Mouse (Mus musculus): ENCODE measurements at regions not wholly inside any gene's neighbourhood (a gene's known extent, or its start where the extent isn't known, plus 50 kb on each side); places are given as distances from the start of the nearest gene placed in this dataset.

- Histone ChIP-seq H3K4me1 (ENCODE audit: control insufficient read depth, insufficient read depth, low read length) (no peaks in the 10 kb centered on the region), H3K27ac (ENCODE audit: insufficient read depth, low read length) (no peak overlapping the region), H3K4me3 (ENCODE audit: insufficient read depth, low read length) (no peak overlapping the region)
- TF ChIP-seq POLR2A (IDR thresholded peaks at IDR 0.05; ENCODE audit: low read depth, low read length): no peak
- no peak for TF ChIP-seq CTCF (IDR thresholded peaks at IDR 0.05; ENCODE audit: borderline replicate concordance, insufficient read depth, low read length)
Observed at GRCm38 (mm10) chr6:112091125-112091763, 182.3 kb upstream of the Lmcd1 start.

- TF ChIP-seq CTCF (IDR thresholded peaks at IDR 0.05; ENCODE audit: borderline replicate concordance, insufficient read depth, low read length): no peak
- no peak for TF ChIP-seq POLR2A (IDR thresholded peaks at IDR 0.05; ENCODE audit: low read depth, low read length)
- Histone ChIP-seq H3K4me3 (ENCODE audit: insufficient read depth, low read length) (no peak overlapping the region), H3K27ac (ENCODE audit: insufficient read depth, low read length) (no peak overlapping the region), H3K4me1 (ENCODE audit: control insufficient read depth, insufficient read depth, low read length) (no peaks in the 10 kb centered on the region)
Observed at GRCm38 (mm10) chr6:112093300-112093699, 180.3 kb upstream of the Lmcd1 start.

DNA sequence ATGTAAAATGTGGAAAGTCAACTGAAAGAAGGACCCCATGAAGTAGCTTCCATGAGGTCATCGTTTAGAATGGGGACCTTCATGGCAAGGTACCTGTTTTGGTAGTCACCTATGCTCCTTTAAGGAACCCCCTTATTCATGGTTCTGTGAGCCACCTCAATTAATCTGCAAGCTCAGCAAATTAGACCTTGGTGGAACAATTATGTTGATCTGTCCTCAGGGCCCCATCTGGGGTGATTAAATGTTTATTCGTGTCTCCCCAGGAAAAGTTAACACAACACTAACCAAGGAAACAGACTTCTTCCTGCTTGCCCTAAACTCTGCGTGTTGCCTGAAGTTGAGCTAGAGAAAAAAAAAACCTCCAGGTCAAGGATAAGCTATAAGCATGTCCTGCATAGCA is 175.9 kb upstream of the Lmcd1 start:
- TF ChIP-seq POLR2A (IDR thresholded peaks at IDR 0.05; ENCODE audit: low read depth, low read length) (no peak), CTCF (IDR thresholded peaks at IDR 0.05; ENCODE audit: borderline replicate concordance, insufficient read depth, low read length) (no peak)
- H3K4me1 ChIP-seq (ENCODE audit: control insufficient read depth, insufficient read depth, low read length): no peaks in the 10 kb centered on the region
- no peak overlapping the region for H3K4me3 ChIP-seq (ENCODE audit: insufficient read depth, low read length)
- no peak overlapping the region for H3K27ac ChIP-seq (ENCODE audit: insufficient read depth, low read length)

DNA sequence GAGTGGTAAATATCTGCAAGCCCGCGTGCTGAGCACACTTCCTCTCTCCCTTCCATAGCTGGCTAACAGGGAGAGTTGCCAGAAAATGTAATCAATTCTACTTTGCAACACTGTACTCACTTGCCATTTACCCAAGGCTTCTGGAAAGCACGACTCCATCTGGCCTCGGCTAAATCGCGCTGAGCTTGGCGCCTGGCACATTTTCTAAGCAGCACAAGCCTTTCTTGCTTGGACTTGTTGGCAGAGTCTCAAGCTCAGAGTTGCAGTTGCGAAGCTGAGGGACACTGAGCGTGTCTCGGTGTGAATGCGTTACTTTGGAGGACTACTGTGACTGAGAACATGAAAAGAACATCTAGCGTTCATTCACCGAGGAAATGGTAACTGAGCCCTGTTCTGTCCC is 164.9 kb upstream of the Lmcd1 start:
- H3K4me1 ChIP-seq (ENCODE audit: control insufficient read depth, insufficient read depth, low read length): no peaks in the 10 kb centered on the region
- no peak overlapping the region for H3K4me3 ChIP-seq (ENCODE audit: insufficient read depth, low read length)
- H3K27ac ChIP-seq (ENCODE audit: insufficient read depth, low read length): no peak overlapping the region
- TF ChIP-seq CTCF (IDR thresholded peaks at IDR 0.05; ENCODE audit: borderline replicate concordance, insufficient read depth, low read length) (no peak), POLR2A (IDR thresholded peaks at IDR 0.05; ENCODE audit: low read depth, low read length) (no peak)

- H3K4me3 ChIP-seq (ENCODE audit: insufficient read depth, low read length): no peak overlapping the region
- no peaks in the 10 kb centered on the region for H3K4me1 ChIP-seq (ENCODE audit: control insufficient read depth, insufficient read depth, low read length)
- TF ChIP-seq POLR2A (IDR thresholded peaks at IDR 0.05; ENCODE audit: low read depth, low read length): no peak
- TF ChIP-seq CTCF (IDR thresholded peaks at IDR 0.05; ENCODE audit: borderline replicate concordance, insufficient read depth, low read length): no peak
- no peak overlapping the region for H3K27ac ChIP-seq (ENCODE audit: insufficient read depth, low read length)
Observed at GRCm38 (mm10) chr6:112119180-112119579, 154.4 kb upstream of the Lmcd1 start.

GRCm38 (mm10) chr6:112133522-112133921 is 140.0 kb upstream of the Lmcd1 start:
- TF ChIP-seq POLR2A (IDR thresholded peaks at IDR 0.05; ENCODE audit: low read depth, low read length) (no peak), CTCF (IDR thresholded peaks at IDR 0.05; ENCODE audit: borderline replicate concordance, insufficient read depth, low read length) (no peak)
- Histone ChIP-seq H3K4me1 (ENCODE audit: control insufficient read depth, insufficient read depth, low read length) (no peaks in the 10 kb centered on the region), H3K27ac (ENCODE audit: insufficient read depth, low read length) (no peak overlapping the region), H3K4me3 (ENCODE audit: insufficient read depth, low read length) (no peak overlapping the region)

DNA sequence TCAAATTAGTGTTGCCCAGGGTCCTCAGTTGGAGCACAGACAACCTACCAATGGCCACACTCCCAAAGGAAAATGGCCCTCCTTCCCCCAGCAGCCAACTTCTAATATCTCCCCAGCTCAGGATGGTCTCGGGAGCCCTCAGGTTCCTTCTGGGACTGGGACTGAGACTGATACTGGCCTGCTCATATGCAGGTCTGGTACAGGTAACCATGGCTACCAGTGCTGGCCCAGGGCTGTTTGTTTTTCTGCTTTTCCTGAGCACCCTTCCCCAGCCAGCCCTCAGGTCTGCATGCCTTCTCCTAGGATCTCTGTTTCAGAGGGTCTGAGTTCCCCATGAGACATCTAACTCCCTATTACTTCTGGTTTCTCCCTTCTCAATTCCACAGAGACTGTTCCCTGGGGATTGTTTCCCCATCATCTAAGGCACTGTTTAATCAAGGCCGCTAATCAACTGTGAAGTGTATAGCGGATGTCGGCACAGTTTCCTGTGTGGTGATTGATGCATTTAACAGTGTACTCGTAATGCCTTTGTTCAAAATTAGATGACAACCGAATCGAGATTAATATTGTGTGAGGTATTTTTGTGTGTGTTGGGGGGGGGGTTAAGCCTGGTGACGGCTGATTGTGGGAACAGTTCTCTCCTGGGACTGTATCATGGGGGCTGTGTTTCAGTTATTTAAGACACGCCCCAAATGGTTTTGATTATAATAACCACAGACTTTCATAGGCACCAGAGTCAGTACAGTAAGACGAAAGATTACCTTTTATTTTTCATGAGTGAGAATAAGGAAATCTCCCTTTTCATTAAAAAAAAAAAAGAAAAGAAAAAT is 120.8 kb upstream of the Lmcd1 start:
- TF ChIP-seq CTCF (IDR thresholded peaks at IDR 0.05; ENCODE audit: borderline replicate concordance, insufficient read depth, low read length) (no peak), POLR2A (IDR thresholded peaks at IDR 0.05; ENCODE audit: low read depth, low read length) (no peak)
- H3K4me1 ChIP-seq (ENCODE audit: control insufficient read depth, insufficient read depth, low read length): no peaks in the 10 kb centered on the region
- no peak overlapping the region for H3K27ac ChIP-seq (ENCODE audit: insufficient read depth, low read length)
- H3K4me3 ChIP-seq (ENCODE audit: insufficient read depth, low read length): no peak overlapping the region

- Histone ChIP-seq H3K27ac (ENCODE audit: insufficient read depth, low read length) (no peak overlapping the region), H3K4me1 (ENCODE audit: control insufficient read depth, insufficient read depth, low read length) (no peaks in the 10 kb centered on the region), H3K4me3 (ENCODE audit: insufficient read depth, low read length) (no peak overlapping the region)
- TF ChIP-seq CTCF (IDR thresholded peaks at IDR 0.05; ENCODE audit: borderline replicate concordance, insufficient read depth, low read length) (no peak), POLR2A (IDR thresholded peaks at IDR 0.05; ENCODE audit: low read depth, low read length) (no peak)
Observed at GRCm38 (mm10) chr6:112167487-112167886, 106.1 kb upstream of the Lmcd1 start.

DNA sequence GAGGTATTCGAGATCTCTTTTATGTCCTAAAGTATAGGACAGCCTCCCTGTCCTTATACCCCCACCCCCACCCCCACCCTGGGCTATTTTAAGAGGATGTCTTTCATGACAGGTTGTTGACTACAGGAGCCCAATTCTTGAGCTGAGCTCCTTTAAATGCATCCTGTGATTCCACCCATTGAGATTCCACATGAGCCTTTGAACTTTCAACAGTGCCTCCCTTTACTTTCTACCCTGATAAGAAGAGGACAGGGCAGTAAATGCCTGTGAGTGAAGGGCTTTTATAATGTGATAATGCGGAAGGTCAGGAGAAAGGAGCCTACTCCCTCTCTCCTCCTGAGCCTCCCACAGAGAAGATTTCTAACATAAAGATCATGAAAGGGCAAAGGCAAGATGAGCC is 97.2 kb upstream of the Lmcd1 start:
- Histone ChIP-seq H3K27ac (ENCODE audit: insufficient read depth, low read length) (no peak overlapping the region), H3K4me1 (ENCODE audit: control insufficient read depth, insufficient read depth, low read length) (no peaks in the 10 kb centered on the region), H3K4me3 (ENCODE audit: insufficient read depth, low read length) (no peak overlapping the region)
- no peak for TF ChIP-seq POLR2A (IDR thresholded peaks at IDR 0.05; ENCODE audit: low read depth, low read length)
- TF ChIP-seq CTCF (IDR thresholded peaks at IDR 0.05; ENCODE audit: borderline replicate concordance, insufficient read depth, low read length): no peak

GRCm38 (mm10) chr6:112187636-112188035 is 85.9 kb upstream of the Lmcd1 start:
- Histone ChIP-seq H3K4me3 (ENCODE audit: insufficient read depth, low read length) (no peak overlapping the region), H3K27ac (ENCODE audit: insufficient read depth, low read length) (no peak overlapping the region), H3K4me1 (ENCODE audit: control insufficient read depth, insufficient read depth, low read length) (no peaks in the 10 kb centered on the region)
- TF ChIP-seq POLR2A (IDR thresholded peaks at IDR 0.05; ENCODE audit: low read depth, low read length): no peak
- TF ChIP-seq CTCF (IDR thresholded peaks at IDR 0.05; ENCODE audit: borderline replicate concordance, insufficient read depth, low read length): no peak
